Mouse (Mus musculus): Measurements from ENCODE around the gene Zfp273.
"Not testable (repeated sequence)": the region's sequence is repeated elsewhere in the genome, so short reads cannot be mapped to it uniquely, and the experiment has no call there.

Gene Zfp273

DNA sequence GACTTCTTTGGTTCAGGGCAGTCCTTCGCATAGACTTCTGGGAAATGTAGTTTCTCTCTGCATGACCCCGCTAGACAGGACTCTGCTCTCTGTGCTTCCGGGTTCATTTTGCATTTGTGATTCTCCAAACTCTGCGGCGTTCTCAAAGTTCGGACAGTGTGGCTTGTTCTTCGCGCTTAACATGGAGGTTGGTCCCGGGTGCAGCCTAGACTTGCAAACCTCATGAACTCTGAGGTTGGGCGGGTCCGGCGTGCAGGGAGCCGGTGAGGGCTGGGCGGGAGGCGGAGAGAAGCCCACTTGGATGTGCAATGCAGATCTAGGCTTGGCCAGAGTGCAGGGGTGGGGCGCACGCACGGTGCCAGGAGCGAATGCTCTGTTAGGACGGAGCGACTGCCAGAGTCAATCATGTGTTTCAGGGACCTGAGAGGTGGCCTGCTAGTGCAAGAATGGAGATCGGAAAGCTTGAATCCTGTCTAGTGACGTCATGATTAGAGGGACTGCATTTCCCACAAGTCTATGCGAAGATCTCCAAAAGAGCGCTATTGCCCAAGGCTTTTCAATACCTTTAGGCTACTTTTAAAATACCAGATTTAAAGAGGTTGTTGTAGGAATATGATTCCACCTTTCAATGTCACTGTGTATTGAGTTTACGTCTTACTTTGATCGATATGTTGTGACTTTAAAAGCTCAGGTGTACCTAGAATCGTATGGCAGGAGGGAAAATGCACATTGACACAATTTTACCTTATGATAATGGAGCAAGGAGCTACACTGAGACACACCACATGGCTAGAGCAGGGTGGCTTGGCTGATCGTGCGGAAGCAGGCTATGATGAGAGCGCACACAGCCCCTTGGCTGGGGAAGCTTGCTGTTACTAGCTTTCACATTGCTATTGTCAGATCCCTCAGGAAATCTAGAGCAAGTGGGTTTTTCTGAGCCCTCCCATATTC is at the start of gene Zfp273:
Gene Zfp273 (plus strand): TSS at position 31 of the 951 bp plus-strand sequence.
- DNase-seq (ENCODE audit: low read depth, low spot score), result peak; percentile 21

DNA sequence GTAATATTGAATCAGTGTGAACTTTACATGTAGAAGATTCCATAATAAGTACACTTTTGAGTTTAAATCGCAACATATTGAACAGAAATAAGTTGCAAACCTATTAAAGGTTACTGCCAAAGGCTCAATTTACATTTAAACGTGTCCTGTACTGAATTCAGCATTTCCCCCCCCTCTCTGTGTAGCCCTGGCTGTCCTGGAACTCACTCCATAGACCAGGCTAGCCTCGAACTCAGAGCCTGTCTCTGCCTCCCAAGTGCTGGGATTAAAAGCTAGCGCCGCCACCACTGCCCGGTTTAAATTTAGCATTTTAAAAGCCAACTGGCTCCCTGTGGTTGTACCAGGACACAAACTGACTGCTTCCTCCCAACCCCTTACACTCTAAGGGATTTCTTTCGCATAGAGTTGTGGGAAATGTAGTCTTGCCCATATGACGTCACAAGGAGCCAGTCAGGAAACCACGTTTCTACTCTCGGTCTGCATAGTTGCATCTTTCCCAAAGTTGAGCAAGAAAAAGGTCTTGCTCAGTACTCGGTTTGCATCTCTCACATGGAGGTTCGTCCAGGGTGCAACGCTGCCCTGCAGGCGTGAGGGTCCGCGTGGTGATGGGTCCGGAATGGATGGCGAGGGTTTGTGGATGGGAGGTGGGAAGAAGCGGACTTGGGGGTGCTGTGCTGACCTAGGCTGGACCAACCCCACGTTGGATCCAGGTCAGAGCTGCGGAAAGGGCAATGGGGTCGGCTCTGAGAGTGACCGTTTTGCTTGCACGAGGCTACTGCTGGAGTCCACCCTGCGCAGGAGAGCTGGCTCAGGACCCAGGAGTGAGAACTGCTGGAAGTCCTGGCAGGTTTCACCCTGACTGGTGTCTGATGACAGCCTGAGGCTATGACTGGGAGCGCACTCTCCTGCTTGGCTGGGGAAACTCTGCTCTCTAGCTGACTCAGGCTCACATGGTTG is 34.0 kb upstream of the Zfp273 start, which contains the start of gene Zfp493:
Gene Zfp493 (plus strand): TSS at position 429 of the 957 bp plus-strand sequence.
- DNase-seq (ENCODE audit: low read depth, low spot score), result no peak

DNA sequence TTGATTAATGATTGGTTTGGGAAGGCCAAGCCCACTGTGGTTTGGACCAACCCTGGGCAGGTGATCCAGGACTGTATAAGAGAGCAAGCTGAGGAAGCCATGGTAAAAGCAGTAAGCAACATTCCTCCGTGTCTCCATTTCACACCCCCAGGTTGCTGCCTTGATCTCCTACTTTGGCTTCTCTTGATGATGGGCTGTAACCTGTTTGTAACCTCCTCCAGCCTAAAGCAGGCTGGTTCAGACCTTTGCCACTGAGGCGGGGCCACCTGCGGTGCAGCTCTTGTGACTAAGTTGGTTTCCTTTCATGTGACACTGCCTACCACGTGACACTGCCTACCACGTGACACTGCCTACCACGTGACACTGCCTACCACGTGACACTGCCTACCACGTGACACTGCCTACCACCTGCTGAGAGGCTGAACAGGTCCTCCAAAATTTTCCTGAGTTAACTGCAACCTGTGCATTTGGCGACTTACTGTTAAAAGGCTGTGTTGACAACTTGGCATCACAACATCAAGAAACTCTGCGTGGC is 21.6 kb upstream of the Zfp273 start:
- no peak for DNase-seq (ENCODE audit: low read depth, low spot score)

DNA sequence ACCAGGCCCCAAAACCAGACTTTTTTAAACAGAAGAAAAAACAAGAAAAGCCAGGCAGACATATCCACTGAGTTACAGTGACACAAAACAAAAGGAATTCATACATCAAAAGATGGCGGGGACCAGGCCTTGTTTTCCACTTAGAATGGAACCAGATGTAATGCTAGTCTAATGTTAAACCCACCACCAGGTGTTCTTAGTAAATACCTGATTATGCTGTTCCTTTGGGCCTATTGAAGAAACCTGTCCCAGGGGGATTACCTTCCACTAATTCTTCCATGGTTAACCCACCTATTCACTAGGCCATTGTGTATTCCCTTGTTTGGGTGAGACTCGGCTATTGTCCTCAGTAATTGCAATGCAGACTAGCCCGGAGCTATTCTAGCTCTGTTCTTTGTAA is 14.9 kb upstream of the Zfp273 start:
- DNase-seq (ENCODE audit: low read depth, low spot score), result no peak

DNA sequence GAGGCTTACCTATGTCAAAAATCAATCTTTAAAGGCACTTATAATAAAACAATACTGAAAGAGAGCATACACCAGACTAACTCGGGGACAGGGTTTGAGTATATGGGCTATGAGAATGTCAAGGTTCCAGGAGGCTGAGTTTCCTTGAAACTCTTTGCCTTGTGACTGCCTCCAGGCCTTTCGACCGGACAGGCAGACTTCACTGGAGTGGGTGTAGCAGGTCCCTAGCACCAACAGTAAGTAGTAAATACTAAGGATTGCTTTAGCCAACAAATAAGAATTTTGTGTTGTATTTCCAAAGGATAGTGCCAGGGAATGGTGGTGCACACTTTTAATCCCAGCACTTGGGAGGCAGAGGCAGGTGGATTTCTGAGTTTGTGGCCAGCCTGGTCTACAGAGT is 14.4 kb upstream of the Zfp273 start:
- not testable (repeated sequence) for DNase-seq (ENCODE audit: low read depth, low spot score)

DNA sequence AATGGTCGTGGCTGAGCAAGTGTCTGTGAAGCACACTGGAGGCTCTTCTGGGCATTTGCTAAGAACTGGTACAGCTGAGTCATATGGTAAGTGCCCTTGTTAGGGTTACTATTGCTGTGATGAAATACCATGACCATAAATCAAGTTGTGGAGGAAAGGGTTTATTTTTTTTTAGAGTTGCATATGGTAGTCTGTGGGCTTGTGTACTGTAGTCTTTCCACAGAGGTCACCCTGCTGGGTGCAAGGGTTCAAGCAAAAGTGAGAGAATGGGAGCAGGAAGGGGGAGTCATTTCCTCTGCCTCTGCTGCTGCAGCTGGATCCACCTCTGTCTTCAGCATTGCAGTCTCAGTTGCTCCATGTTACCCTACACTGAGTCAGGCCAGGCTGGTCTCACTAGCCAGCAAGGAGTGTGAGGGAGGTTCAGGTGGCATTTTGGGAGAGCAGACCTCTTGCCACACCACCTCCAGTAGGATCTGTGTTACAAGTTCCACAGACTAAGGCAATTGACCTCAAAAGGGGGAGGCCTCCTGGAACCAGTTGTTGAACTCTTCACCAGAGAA is 1.8 kb upstream of the Zfp273 start:
- DNase-seq (ENCODE audit: low read depth, low spot score), result no peak

DNA sequence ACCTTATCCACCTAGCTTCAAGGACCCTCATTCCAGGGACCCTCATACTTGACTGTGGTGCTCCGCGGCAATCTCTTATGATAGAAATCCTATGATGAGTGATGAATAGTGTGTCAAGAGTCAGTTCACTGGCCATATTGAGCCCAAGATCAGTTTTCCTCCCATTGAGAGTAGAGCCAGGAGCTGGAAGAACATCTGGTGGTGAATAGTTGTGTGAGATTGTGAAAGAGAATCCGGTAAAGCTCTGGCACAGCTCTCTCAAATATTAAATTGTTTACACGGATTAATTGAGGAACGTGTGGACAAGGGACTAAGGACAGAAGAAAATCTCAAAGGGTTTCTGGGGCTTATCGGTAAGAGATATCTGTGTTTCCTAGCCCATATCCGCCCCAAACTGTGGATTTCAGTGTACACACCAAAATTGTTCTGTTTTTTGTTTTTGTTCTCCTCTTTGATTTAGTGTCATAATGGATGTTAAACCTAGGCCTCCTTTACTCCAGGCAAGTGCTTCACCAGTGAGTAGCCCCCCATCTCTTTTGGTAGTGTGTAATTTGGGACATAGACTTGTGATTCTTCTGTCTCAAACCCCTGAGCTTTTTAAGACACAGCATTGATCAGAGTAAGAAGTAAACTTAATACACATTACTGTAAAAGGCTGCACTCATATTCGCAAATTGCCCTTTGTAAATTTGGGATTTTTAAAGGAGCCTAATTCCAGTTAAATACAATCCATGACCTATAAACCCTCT is 405 bp upstream of the Zfp273 start:
- DNase-seq (ENCODE audit: low read depth, low spot score), result no peak

DNA sequence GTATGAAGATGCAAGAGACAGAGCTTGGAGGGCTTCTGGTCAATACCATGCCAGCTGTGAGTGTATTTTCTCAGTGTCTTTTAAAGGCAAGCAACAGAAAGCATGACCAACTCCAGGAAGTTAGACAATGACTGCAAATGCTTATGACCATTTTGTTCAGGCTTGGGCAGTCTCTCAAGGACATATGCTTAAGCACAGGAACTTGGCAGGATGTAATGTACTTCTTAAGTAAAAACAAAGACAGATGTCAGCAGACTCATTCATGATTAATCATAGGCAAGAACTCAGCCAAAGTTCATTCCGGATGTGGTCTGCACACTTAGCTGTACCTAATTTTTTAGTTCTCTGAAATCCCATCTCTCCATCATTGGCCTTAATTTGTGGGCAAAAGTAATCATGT is 5.1 kb downstream of the Zfp273 start:
- no peak for DNase-seq (ENCODE audit: low read depth, low spot score)

DNA sequence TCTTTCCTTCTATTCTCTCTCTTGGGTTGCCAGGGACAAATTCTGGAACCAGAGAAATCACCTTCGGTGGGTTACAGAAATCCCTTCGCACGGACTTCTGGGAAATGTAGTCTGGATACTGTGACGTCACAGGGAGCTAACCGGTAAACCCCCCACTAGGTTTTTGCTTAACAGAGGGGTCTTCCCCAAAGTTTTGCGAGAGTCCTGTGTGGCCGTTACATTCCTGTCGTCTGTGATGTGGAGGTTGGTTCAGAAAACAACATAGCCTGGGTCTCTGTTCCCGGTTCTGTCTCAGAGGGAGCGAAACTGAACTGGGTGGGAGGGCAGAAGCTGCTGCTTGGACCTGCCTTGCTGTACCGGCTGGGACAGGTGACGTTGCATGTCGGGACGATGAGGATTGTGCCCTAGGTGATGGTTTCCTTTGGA is 17.4 kb downstream of the Zfp273 start, which contains the start of gene Gm10037:
Gene Gm10037 (plus strand): TSS at position 196 of the 426 bp plus-strand sequence.
- DNase-seq (ENCODE audit: low read depth, low spot score), result no peak

DNA sequence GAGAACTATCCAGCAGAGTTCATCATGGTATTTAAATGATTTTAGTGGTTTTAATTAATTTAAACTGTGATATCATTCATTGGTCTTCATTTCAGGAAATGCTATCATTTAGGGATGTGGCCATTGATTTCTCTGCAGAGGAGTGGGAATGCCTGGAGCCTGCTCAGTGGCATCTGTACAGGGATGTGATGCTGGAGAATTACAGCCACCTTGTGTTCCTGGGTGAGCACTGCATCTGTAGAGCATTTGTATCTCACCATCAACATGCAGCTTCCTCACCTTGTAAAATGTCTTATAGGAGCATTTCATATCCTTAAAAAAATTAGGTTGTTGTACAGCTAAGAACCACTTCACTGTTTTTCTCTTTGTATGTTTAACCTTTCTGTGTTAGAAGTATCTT is 19.6 kb downstream of the Zfp273 start:
- DNase-seq (ENCODE audit: low read depth, low spot score), result not testable (repeated sequence)

DNA sequence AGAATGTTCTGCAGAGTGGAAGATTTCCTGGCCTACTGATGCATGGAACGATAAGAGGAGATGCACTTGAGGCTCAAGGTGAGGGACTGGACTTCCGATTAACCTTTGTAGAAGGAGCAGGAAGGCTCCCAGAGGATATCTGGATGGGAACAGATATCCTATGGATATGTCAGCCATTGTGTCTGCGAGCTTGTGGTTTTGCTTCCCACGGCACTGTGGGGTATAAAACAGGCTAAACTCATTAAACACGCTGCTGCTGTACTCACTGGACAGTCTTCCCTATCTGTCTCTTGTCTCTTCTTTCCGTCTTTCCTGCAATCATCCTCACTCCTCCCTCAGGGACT is 30.2 kb downstream of the Zfp273 start:
- no peak for DNase-seq (ENCODE audit: low read depth, low spot score)

DNA sequence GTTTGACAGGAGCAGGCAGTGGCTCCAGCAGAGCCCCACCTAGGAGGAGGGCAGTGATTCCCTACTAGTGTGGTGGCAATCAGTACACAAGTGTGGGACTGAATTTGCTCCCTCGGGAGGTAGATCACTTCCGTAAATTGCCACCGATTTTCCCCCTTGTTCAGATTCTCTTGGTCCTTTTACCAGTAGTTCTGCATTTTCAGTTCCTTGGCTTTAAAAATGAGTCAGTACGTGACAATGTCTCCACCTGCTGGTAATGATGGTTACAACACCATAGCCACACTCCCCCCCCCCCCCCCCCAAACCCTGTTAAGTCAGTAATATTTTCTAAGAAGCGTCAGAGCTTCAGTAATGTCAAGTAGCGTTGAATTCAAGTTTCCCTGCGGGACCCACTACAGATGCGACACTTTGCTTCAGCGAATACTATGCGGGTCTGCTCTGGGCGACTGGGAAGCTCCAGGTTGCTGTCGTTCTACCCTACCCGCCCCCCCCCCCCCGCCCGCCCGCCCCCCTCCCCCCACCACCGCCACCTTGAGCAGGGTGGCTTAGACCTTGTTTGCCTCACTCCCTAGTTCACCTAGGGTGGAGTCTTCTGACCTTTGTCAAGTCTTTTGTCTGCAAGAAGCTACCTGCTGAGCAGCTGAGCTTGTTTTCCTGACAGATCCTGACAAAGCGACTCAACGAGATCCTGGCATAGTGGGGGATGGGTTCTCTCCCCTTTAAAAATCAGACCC is 30.7 kb downstream of the Zfp273 start:
- no peak for DNase-seq (ENCODE audit: low read depth, low spot score)

DNA sequence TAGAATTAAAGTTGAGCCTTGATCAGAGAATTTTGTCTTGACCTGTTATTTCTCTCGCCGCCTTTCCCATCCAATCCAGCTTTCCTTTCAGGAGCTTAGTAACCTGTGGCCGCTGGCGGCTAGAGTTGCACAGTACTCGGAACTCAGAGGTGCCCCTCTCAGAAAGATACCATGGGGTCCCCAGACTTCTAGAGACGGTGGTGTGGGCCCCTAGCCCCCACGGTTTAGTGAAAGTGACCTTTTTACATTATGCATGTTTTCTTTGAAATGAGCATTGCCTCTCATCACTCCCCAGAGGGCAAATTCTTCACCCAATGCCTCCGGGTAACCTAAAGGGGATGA is 31.3 kb downstream of the Zfp273 start:
- DNase-seq (ENCODE audit: low read depth, low spot score), result no peak

DNA sequence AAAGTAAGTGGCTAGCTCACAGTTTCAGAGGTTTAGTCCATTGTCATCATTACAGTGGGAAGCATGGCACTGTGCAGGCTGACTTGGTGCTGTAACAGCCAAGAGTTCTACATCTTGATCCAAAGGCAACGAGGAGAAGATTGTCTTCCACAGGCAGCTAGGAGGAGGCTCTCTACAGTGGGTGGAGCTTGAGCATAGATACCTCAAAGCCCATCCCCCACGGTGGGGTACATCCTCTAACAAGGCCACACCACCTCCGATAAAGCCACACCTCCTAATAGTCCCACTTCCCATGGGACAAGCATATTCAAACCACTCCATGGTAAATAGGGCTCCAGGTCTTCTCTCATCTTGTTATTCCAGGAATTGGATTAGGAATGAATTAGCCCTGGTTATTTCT is 36.8 kb downstream of the Zfp273 start:
- no peak for DNase-seq (ENCODE audit: low read depth, low spot score)

DNA sequence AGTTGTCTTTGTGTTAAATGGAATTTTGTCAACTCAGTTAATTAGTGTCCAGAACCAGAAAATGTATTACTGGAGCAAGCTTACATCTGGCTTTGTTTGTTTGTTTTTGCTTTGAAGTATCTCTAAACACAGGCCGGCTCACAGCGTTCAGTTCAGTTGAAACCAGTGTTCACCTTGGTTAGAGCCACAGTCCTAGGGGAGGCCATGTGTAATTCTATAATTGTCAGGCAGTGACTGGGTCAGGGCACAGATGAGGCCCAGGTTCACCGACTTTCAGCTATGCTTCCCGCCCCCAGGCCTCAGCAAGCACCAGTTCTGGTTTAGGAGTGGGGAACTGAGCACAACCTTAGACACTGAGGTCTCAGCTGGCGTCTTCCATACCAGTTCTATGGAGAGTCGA is 39.6 kb downstream of the Zfp273 start:
- no peak for DNase-seq (ENCODE audit: low read depth, low spot score)

DNA sequence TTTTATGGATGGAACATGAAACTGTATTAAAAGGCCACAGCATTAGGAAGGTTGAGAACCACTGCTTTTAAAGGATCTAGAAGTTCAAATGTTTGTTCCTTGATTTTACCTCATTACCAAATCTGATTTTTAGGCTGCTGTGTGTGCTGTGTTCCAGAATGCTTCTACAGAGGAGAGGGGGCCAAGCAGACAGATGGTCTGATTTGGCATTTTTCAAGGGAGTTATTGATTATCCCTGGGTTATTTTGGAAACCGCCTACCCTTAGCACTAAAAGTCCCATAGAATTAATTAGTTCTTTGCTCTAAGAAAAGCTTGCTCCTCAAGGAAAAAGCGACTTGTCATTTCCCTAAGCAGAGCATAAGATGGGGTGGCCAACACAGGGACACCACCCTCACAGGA is 40.4 kb downstream of the Zfp273 start:
- DNase-seq (ENCODE audit: low read depth, low spot score), result no peak

DNA sequence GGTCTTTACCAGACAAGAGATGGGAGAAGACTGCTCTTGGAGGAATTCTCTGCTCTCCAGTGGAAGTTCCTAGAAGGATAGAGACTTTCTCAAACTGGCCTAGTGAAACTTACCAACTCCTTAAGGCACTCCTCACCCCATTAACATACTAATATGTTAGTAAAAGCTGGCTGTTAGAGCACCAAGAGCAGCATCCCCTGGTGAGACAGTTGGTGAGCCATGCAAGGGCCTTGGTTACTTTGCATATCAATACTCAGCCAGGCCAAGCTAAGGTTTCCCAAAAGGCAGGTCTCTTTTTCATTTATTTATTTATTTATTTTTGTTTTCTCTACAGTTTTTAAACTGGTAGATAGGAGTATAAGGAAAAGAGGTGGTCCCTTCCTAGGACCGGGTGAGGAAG is 43.8 kb downstream of the Zfp273 start:
- no peak for DNase-seq (ENCODE audit: low read depth, low spot score)

DNA sequence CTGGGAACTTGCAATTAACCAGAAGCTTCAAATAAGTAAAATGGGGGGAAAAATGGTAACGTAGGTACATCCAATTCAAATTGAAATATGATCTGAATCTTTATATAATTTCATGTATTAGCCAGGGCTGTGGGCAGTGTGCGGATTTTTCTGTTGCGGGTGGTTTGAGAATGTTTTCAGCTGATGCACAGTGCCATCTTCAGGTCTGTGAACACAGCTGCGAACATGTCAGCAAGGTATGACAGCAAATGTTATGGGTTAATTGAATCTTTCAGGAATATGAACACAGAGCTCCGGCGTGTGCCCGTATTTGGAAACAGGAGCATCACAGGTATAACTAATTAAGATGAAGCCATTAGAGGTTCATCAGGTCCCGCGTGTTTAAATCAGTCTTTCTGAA is 49.0 kb downstream of the Zfp273 start:
- no peak for DNase-seq (ENCODE audit: low read depth, low spot score)

DNA sequence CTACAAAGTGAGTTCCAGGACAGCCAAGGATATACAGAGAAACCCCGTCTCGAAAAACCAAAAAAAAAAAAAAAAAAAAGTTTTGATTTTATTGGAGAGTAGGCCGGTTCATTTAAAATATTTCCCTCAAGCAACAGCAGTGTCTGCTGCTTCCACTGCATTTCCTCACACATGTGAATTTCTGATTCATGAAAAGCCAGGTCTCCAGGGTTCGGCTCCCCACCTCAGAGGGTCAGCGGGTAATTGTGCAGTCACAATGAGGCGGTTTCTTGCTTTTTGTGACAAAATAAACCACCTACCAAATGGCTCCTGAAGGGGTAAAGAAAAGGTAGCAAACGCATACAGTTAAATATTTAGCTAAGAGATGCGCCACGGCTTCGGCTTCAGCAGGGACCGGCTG is 49.5 kb downstream of the Zfp273 start, which contains the start of gene BC048507:
Gene BC048507 (plus strand): TSS at position 301 of the 400 bp plus-strand sequence.
- DNase-seq (ENCODE audit: low read depth, low spot score), result no peak

DNA sequence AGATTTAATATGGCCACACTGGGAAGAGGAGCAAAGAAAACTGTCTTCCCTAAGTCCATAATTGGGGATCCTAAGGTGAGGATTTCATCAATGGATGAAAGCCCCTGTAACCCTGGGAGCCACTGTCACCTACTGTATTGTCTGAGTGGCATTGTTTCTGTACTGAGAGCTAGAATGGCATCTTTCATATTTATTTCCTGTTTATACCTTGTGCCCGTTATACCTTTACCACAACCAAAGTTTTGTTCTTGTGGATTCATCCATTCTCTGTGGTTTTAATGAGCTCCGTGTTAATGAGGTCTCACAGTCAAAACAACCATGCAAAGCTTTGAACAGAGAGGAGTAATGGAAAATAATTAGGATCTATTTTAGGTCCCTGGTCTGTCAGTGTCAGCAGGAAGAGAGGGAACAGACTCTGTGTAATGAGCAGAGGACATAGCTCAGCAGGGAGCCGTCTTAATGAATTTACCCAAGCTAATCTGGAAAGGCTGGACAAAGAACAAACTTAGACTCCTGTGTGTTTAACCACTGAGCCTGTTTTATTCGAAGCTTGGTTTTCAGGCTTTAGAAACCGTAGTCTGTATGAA is 51.3 kb downstream of the Zfp273 start:
- no peak for DNase-seq (ENCODE audit: low read depth, low spot score)
